Mouse (Mus musculus) cerebellum, adult 2 months (tissue): ENCODE measurements around the gene Shtn1. TPM values are rescaled to one million over a fixed set of nuclear protein-coding genes. Genes with fewer than 3 reads are reported as not detected.

Experiments used
- DNase-seq, 2 experiments: peaks; one replicate each; pipeline ENCODE4 v3.0.0; 2021
- H3K27ac ChIP-seq: fragments of 200-500 bp; 2 replicates; pipeline ENCODE4 v1.5.1; 2012; ENCODE audit warnings: low read length, control low read depth, inconsistent platforms; ENCODE audit not compliant: insufficient read depth
- H3K27me3 ChIP-seq: fragments of 200-500 bp; 2 replicates; pipeline ENCODE4 v1.6.1; 2012; ENCODE audit warnings: inconsistent platforms, mild to moderate bottlenecking, low read length, moderate library complexity; ENCODE audit not compliant: control insufficient read depth, insufficient read depth
- H3K4me1 ChIP-seq: fragments of 200-500 bp; 2 replicates; pipeline ENCODE4 v1.6.1; 2011; ENCODE audit warnings: low read length; ENCODE audit not compliant: control insufficient read depth, insufficient read depth
- H3K4me3 ChIP-seq: fragments of 200-500 bp; replicated peaks from 2 replicates; pipeline ENCODE3; 2011; ENCODE audit warnings: mild to moderate bottlenecking, low read depth, low read length, control low read depth; ENCODE audit not compliant: insufficient read depth
- CTCF ChIP-seq: fragments of 200-500 bp; IDR thresholded peaks from 2 replicates; pipeline ENCODE4 v1.5.1; 2011; ENCODE audit warnings: low read depth, mild to moderate bottlenecking, control low read depth, low read length, moderate library complexity, borderline replicate concordance; ENCODE audit not compliant: insufficient read depth
- POLR2A ChIP-seq: fragments of 200-500 bp; IDR thresholded peaks from 2 replicates; pipeline ENCODE4 v1.6.1; 2011; ENCODE audit warnings: low read length, control low read depth, borderline replicate concordance; ENCODE audit not compliant: insufficient read depth
- WGBS: fragments of 180-500 bp; shearing (Covaris S2); methylation state at CpG from one replicate; pipeline ENCODE4 v1.1.7; 2018; 5-methylcytosine and 5-hydroxymethylcytosine counted together
- polyA plus RNA-seq: library from polyadenylated mRNA; depleted of rRNA; stranded (reverse); fragments of >200 nt; gene quantifications from 2 replicates; pipeline ENCODE4 v1.2.3, GENCODE M21; 2012

Shtn1 gene
- polyA plus RNA-seq, 1 experiment, result 22.5 TPM

DNA sequence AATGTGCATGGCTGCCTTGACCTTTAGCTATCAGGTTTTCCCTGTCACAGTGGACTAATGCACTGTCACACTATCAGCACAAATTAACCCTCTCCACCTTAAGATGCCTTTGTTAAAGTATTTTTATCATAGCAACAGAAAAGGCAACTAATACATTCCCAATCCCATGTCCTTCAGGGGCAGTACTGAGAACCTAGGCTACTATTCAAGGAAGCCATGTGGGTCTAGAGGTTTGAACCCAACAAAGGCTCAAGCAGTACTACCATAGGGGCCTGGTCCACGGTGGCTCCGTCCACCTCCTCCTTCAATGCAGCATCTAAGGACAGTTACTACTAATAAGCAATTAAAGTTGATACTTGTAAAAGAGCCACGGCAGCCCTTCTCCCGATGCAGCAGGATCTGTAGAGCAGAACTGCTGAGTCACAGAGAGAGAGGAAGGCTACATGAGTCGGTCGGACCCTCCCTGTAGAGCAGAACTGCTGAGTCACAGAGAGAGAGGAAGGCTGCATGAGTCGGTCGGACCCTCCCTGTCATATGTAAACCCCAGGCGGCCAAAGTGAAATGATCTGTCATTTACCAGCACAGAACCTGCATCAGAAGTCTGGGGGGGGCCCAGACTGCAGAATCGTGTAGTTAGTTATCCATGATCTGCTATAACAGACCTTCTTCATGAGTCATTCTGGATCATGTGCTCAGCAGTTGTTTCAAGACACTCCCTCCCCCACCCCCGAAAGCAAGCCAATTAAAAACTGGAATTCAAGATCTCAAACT, 97.3 kb downstream of the Shtn1 start:
- H3K27me3 ChIP-seq, result no peaks in the 10 kb centered on the region
- 70% methylated on average over 11 of the region's 11 CpGs for WGBS
- H3K4me1 ChIP-seq, result no peaks in the 10 kb centered on the region
- DNase-seq, result no peak
- no peak for TF ChIP-seq CTCF
- no peak for TF ChIP-seq POLR2A
- no peak overlapping the region for H3K4me3 ChIP-seq
- H3K27ac ChIP-seq, result no peak overlapping the region

DNA sequence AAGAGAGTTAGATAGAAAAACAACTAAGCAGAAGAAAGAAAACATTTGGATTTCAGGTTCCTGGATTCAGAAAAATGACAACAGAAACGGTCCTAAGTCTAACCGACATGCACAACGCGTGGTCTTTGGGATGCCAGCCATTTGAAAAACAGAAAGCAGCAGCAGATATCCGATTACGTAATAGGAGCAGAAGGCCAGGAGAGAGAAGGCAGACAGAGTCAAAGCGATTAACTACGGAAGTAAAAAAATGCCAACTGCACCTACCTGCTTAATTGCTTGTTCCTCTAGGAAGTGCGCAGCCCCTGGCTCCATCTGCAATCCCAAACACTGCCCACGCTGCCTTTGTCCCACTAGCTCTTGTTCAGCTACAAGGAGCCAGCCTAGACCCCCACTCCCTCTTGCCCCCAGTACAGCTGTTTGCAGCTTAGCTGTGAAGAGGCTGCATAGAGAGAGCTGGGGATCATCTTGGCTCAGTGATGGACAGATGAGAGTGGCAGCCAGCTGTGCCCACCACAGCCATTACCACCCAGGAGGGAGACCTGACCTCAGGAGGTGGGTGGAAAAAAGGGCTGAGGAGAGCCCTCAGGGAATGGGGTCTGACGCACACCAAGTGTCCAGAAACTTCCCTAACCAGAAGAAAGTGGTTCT, 100.6 kb downstream of the Shtn1 start:
- TF ChIP-seq CTCF (no peak), POLR2A (no peak)
- Histone ChIP-seq H3K4me3 (no peak overlapping the region), H3K27me3 (no peaks in the 10 kb centered on the region), H3K27ac (no peak overlapping the region), H3K4me1 (no peaks in the 10 kb centered on the region)
- DNase-seq, result no peak
- 66% methylated on average over 11 of the region's 11 CpGs for WGBS

DNA sequence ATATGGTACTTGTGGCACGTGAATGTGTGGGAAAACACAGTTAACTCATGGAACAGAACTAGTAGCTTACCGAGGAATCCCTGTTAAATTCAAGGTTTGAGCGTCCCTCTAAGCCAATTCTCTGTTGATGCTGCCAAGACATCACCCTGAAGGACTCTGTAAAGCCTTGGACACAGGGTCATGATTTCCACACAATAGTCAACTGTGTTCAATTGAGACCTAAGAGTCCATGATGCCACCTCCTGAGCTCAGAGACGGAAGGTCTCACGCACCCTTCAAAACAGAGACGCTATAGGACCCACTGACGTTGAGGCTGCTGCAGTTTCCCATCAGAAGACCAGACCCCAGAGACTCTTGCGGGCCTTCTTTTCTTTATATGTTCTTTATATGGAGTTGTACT, 101.8 kb downstream of the Shtn1 start:
- Histone ChIP-seq H3K4me3 (no peak overlapping the region), H3K27me3 (no peaks in the 10 kb centered on the region), H3K4me1 (no peaks in the 10 kb centered on the region; the same call in 1 of the 2 replicates), H3K27ac (no peak overlapping the region)
- no peak for DNase-seq
- 80% methylated on average over 8 of the region's 8 CpGs for WGBS
- TF ChIP-seq POLR2A (no peak), CTCF (no peak)

DNA sequence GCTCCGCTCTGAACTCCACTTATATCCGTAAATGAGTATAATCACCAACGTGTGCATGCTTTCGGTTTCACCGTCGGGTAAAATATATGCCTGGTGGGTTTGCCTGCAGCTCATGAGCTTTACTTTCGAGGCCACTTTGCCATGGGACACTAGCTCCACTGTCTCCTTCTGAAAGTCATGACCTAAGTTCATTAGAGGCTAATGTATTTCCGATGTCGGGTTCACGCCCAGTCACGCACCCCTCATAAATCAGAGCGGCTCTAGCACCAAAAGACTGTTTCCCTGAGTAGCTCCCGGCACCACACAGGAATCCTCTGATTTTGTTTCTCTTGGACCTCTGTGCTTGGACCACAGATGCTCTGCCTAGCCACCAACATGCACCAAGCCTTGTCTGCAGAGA, 105.1 kb downstream of the Shtn1 start:
- WGBS, result 96% methylated on average over 13 of the region's 13 CpGs

DNA sequence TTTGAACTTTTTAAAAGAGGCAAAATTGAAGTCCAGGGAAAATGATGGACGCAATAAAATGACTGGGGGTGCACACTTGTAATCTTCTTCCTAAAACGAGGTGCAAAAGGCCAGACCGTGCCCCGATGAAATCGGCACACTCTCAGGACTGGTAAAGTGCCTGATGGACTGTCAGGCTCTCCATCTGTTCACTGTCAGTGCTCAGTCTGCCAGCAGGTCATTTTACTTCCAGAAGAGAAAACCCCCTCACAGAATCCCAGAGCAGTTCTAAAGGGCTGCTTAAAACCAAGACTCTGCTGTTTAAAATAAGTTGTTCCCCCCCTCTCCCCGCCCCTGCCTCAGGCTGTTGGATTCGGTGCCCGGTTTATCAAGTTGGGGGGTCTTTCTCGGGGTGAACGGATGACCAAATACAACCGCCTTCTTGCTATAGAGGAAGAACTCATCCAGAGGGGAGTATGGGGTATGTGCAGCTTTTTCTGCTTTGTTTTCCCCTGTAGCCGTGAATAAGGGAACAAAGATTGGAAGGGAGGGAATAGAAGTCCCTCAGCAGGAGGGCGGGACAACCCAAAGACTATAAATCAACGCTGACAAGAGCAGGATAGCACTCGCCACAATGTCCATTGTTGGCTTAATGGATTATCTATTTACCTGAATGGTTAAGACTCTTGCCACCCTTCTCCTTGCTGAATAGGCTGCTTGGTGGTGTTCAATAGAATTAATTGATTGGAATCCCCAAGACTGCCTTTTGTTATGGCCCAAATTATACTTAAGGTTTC, 107.0 kb downstream of the Shtn1 start:
- no peaks in the 10 kb centered on the region; the same call in 1 of the 2 replicates for H3K4me1 ChIP-seq
- 21% methylated on average over 15 of the region's 15 CpGs for WGBS
- H3K4me3 ChIP-seq, result no peak overlapping the region
- no peak for TF ChIP-seq POLR2A
- no peak for TF ChIP-seq CTCF
- H3K27me3 ChIP-seq, result no peaks in the 10 kb centered on the region
- no peak overlapping the region for H3K27ac ChIP-seq
- DNase-seq, result peak; percentile 23 to 47

More for the DNA sequence above, 105.1 kb downstream of the Shtn1 start:
- TF ChIP-seq CTCF (no peak), POLR2A (no peak)
- no peak overlapping the region for H3K4me3 ChIP-seq
- H3K4me1 ChIP-seq, result no peaks in the 10 kb centered on the region; the same call in 1 of the 2 replicates
- DNase-seq, result no peak
- H3K27ac ChIP-seq, result no peak overlapping the region
- H3K27me3 ChIP-seq, result no peaks in the 10 kb centered on the region

DNA sequence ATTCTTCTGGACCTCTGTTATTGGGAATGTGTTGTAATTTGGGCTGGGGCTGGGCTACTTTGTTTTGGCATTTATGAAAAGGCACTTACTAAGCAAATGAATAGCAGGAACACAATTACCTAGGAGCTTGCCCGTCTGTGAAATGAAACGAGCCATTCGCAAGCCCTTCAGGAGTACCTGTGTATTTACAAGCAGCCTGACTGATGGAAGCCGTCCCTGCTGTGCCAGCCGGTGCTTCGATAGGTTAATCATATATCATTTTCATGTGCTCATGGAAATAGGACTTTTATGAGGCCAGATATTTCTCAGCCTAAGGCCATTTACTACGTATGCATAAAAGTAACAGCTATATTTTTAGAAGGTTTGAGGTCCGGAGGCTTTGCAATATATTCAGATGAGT, 112.9 kb downstream of the Shtn1 start:
- H3K27ac ChIP-seq, result no peak overlapping the region
- DNase-seq, result no peak
- no peak for TF ChIP-seq CTCF
- no peak overlapping the region for H3K4me3 ChIP-seq
- WGBS, result 82% methylated on average over 8 of the region's 8 CpGs
- H3K27me3 ChIP-seq, result no peaks in the 10 kb centered on the region
- no peaks in the 10 kb centered on the region for H3K4me1 ChIP-seq

DNA sequence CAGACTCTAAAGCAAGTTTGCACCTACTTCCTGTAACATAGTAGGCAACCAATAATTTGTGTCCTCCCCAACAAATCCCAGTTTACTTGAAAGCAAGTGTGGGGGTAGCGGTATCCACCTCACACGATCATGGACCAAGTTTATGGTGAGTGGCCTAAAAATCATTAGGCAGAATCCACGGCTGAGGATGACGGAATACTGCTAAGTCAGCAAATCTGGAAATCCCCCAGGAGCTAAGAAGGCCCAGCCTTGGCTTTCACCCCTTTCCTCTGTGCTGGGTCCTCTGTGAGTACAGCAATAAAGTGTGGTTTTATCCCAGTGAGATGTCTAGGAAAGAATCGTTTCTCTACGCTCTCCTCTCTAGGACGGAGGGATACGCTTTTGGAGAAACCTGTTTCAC, 121.1 kb downstream of the Shtn1 start:
- Histone ChIP-seq H3K27ac (no peak overlapping the region), H3K4me3 (no peak overlapping the region), H3K27me3 (no peaks in the 10 kb centered on the region), H3K4me1 (no peaks in the 10 kb centered on the region)
- WGBS, result 92% methylated on average over 8 of the region's 8 CpGs
- no peak for DNase-seq
- TF ChIP-seq CTCF (no peak), POLR2A (no peak)

DNA sequence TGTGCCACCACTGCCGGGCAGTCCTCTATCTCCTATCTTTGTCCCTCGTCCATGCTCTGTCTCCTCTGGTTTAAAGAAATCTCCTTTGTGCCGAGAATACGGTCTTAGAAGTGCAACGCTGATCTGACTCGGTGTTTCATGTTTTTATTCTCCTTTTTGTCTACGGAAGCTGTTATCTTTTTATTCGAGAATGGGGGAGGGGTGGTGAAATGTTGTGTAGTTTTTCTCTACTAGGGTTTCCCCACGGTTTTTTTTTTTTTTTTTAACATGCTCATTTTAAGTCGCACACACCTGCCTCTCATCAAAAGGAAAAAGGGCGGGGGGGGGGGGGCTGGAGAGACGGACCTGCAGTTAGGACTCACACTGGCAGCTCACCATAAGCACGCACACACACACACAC, 123.7 kb downstream of the Shtn1 start:
- H3K27me3 ChIP-seq, result no peaks in the 10 kb centered on the region
- H3K27ac ChIP-seq, result no peak overlapping the region
- no peaks in the 10 kb centered on the region for H3K4me1 ChIP-seq
- H3K4me3 ChIP-seq, result no peak overlapping the region
- TF ChIP-seq POLR2A, result no peak
- no peak for TF ChIP-seq CTCF
- 79% methylated on average over 12 of the region's 13 CpGs for WGBS
- DNase-seq, result no peak
